Mouse (Mus musculus) adrenal gland, adult (tissue): ENCODE data around the gene Psma5.
A peak's percentile ranks its signal among the peaks of the same experiment; 100 is the strongest.

Experiments
- DNase-seq, 2 experiments: peaks; one replicate each; pipeline ENCODE4 v3.0.0; 2022 to 2023; ENCODE audit warnings: low spot score in 1 of 2; ENCODE audit not compliant: inconsistent age in 2 of 2

Gene Psma5

GRCm38 (mm10) chr3:108279495-108279894 lies 22.8 kb downstream of the Psma5 start:
- DNase-seq = peak in 1 of 2 experiments; percentile 17

DNA sequence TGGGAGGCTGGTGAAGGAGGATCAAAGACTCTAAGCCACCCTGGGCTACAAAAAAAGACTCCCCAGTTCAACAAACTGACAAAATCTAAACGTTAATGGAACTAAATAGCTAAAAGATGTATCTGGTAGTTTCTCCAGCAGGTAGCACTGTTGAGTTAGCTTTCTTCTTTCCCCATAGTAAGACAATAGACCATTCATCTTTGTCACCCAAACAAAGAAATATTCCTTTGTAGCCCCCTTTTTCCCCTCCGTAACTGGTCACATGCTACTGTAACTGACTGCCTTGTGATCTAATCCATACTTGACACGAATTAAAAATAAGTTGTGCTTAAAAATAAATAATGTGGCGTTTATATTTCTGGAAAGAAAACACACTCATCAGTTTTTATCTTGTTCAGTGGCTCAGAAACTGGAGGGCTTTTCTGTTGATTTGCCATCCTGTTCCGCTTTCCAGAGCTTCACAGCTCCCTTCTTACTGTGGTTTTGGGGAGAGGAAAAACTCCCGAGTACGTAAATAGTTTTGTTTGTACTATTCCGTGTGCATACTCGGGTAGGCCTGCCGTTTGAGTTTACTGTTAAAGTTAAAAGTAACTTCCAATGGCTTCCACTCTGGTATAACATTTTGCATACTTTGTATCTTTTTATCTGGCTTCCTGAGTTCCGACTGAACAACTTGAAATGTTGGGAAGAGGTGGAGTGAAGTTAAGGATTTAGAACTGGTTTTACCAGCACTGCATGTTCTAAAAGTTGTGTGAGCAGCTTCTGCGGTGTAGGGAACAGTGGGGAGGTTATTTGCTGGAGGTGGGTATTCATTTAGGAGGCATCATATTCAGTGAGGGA lies 25.9 kb downstream of the Psma5 start:
- peak in 1 of 2 experiments; percentile 81 for DNase-seq

DNA sequence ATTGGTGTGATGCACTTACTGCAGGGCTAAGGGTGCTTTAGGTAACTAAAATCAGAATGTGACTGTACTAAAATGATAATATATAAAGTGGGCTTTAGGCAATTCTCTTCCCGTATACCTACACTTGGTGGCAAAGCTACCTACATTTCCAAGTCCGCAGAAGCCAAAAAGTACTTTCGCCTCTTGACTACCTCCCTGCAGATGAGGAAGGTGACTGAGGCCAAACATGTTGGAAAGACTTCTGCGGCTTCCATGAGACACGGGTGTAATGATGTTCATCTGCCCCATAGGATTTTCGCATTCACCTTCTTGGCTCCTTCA lies 26.5 kb downstream of the Psma5 start:
- DNase-seq = no peak

DNA sequence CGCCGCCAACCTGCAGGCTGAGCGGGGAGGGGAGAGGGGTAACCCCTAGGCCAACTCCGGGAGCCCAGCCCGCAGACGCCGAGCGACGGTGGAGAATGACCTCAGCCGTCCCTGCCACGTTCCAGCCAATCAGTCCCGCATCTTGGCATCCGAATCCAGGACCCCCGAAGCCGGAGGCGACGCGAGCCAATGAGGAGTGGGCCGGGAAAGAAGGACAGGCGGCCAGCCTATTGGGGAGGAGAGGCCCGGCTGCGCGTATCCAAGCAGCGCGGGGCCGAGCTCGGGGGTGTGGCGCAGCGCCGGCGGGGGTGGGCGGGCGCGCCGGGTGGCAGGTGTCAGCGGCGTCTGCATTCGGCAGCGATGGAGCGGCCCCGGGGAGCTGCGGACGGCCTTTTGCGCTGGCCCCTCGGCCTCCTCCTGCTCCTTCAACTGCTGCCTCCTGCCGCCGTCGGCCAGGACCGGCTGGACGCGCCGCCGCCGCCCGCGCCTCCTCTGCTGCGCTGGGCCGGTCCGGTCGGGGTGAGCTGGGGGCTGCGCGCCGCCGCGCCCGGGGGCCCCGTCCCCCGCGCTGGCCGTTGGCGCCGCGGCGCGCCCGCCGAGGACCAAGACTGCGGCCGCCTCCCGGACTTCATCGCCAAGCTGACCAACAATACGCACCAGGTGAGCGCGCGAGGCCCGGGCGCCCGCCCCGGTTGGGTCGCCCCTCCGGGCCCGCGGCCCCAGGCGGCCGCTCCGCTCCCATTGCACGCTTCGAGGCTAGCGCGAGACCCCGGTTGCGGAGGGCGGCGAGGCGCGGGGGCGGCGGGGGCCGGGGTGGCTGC lies 27.3 kb downstream of the Psma5 start, which contains the start of gene Sort1:
TSS of gene Sort1 (plus strand) at position 302 of the 821 bp plus-strand sequence.
- DNase-seq = peak; percentile 91 to 94

- peak in 1 of 2 experiments; percentile 41 for DNase-seq
Measured at GRCm38 (mm10) chr3:108285078-108285711, 28.5 kb downstream of the Psma5 start.

GRCm38 (mm10) chr3:108286671-108287439 lies 30.1 kb downstream of the Psma5 start:
- DNase-seq = no peak

DNA sequence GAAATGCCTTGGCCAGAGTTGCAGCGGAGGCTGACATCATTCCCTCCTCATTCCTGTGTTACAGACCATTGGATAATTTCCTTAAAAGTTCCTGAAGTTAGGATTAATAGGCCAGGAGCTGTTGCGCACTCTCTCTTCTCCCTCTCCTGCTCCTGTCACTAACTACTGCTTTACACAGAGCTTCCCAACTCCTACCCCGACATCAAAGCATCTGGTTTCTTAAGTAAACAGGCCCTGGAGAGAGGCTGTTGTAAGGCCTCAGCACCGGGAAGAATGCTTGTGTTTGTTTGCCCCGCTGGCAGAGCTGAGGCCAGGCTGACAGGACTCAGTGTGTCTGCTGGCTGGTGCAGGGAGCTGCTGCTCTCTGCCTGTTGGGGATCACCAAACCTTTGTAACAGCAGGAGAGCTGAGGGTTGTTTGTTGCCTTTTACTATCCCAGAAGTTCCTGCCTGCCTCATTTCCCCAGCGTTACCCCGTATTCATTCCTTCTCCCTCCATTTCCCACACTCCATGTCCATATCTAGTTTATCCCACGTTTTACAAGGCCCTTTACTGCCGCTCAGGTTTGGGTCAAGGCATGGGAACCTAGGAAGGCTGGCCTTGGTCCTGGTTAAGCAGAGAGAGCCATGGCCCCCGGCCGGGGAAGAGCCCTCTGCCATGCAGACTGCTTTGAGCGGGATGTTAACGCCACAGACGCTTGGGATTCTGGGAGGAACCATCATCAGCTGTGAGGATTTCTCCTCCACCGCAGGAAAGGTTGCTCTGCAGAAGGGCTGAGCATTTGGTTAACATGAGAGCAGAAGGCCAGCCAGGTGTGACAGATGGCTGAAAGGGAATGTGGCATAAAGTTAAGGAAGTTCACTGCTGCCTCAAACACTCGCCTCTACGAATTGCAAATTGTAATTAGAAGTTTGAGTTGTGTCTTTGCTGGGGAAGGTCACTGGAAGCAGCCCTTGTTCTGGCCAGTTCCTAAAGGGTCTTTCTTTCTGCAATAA lies 31.4 kb downstream of the Psma5 start:
- peak in 1 of 2 experiments; percentile 35 for DNase-seq

DNA sequence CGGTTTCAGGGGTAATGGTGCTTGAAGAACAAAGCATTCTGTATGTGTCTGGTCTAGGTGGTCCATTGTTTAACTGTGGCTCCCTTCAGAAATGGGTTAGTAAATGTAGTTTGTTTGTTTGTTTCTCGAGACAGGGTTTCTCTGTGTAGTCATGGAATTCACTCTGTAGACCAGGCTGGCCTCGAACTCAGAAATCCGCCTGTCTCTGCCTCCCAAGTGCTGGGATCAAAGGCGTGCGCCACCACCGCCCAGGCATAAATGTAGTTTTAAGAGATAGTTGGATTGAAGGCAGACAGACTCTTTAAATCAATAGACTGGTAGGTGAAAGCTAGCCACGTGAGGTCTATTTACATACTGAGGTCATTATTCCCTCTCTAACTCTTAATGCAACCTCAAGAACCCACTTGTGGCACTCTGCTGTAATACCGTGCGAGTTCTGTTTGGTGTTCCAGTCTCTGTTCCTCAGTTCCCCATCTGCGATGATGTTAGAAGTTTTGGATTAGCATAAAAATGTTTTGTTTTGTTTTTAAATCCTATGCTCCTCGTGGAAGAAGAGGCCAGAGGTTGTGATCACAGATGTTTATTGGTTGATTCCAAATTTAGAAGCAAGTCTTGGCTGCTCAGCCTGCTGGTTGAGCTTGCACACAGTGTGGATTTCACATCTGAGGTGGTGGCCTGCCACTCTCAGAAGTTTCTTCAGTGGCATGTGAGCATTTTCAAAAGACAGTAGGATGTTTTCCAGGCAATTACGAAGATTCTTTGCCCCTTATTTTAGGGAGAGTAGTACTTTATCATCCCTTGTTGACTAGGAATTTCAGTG lies 32.8 kb downstream of the Psma5 start:
- peak in 1 of 2 experiments; percentile 20 for DNase-seq

- DNase-seq = peak in 1 of 2 experiments; percentile 17
Measured at GRCm38 (mm10) chr3:108291036-108291799, 34.5 kb downstream of the Psma5 start.

- DNase-seq = no peak
Measured at GRCm38 (mm10) chr3:108294398-108294797, 37.7 kb downstream of the Psma5 start.

DNA sequence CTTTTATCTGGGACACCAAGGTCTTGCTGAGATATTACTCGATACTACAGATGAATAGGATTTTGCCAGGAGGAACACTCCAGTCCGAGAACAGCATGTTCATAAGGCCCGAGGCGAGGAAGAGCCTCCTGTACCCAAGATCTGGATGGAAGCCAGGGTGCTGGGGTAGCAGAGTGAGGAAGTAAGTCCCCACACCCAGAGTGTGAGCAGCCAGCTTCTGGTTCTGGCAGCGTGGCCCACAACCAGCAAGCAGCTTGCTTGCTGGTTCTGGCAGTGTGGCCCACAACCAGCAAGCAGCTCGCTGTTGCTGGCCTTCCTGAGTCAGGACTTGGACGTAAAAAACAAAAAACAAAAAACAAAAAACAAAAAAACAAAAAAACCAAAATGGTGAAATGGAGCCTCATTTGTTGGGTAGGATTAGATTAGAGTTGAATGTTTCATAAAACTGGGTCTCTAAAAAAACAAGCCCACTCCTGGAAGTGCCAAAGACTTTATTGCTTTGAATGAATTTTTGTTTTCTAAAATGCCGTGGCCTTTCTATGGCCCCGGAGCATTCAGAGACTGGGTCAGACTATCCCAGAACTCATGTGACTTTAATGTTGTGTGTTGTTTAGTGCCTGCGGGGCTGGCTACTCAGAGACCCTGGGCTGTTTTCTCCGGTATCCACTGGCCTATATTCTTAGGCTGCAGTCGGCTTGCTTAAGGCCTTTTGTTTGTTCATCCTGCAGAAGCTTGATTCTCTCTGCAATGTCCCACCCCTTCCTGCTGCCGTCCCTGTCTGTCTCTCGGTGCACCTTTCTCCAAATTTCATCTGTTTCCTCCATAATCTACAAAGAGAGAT lies 38.9 kb downstream of the Psma5 start:
- DNase-seq = peak; percentile 76 to 82

GRCm38 (mm10) chr3:108296220-108297049 lies 39.7 kb downstream of the Psma5 start:
- DNase-seq = peak; percentile 83 to 88

DNA sequence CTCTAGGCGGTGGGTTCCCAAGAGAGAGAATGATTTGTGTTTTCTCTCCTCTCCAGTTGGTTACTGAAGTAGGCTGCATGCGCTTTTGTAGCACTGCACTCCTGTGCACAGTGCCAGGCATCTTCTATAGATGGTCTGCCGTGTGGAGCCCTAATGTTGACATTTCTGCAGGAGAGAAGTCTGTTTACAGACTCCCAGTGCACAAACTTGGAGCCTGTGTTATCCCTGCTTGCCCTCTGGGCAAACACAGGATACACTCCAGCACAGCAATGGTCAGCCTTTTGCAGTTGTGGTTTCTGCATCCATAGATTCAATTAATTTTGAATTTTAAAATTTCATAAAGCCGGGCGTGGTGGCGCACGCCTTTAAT lies 40.3 kb downstream of the Psma5 start:
- DNase-seq = no peak

DNA sequence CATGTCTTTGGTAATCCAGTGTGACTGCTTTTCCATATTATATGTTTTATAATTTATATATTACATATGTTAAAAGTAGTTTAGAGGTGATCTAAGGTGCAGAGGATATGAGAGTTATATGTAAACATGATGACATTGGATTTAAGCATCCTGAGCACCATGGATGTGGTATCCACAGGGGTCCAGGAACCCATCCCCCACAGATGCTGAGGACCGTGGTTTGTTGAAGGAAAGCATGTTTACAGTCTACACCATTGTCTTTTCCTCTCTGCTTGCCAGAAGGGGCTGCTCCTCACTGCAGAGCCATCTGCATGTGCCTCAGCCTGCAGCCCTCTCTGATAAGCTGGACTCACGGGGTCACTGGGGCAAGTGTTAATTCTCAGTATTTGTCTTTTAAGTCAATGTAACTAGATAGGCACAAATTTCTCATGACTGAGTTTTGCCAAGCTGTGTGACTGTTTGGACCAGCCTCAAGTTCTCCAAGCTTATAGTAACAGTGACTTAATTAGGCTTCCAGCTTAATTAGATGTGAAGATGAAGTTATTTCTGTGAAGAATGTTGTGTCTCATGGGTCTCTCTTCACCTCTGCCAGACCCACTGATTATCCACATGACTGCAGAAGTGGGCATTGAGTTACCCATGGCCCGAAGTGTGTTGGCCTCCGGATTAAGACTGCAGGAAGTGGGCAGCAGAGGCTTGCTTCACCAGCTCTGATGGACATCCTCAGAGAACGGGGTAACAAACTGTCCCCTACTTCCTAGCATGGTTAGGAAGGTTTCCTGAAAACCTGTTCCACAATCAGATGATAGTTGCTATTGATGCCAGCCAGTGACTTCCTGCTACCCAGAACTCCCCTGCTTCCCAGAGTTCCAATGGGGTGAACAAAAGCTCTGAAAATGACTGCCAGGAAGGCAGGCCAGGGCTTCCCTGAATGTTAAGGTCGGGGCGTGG lies 41.2 kb downstream of the Psma5 start:
- DNase-seq = peak; percentile 35 to 59

DNA sequence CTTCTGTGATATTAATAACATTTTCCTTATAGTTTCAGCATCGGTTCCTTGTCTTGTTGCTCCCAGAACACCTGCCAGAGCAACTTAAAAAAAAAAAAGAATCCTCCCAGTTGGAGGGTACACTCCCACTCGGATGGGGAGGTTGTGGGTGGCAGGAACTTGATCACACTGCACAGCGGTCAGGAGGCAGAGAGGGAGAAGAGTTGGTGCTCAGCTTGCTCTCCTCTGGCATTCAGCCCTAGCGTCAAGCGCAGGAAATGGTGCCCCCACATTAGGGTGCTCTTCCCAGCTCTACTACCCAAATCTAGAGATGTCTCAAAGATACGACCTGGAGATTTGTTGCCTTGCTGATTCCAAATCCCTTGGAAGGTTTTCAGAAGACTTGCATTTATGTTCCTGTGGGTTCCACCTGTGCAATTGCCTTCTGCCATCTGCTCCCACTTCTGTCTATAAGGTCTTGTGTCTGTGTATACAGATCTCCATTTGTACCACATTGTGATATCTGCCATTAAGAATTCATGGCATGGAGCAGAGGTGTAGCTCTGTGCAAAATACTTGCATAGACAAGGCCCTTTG lies 43.8 kb downstream of the Psma5 start:
- no peak for DNase-seq
